Mouse (Mus musculus): ENCODE data around the gene BC005624. TPM values are rescaled to one million over a fixed set of nuclear protein-coding genes. Genes with fewer than 3 reads are reported as not detected.

The BC005624 gene
- polyA plus RNA-seq (2015; fragmentation: Nextera tagmentation; extraction: Ambion mirVana) = 32.1 and 36.0 TPM in 2 replicates

GRCm38 (mm10) chr2:30981790-30982513 lies at the start of gene BC005624, which contains the start of gene Usp20:
BC005624 (minus strand) TSS chr2:30982201.
Usp20 (plus strand) TSS chr2:30982279.

GRCm38 (mm10) chr2:30967352-30968327 lies 14.4 kb downstream of the BC005624 start, which contains the start of gene Tor1a:
Tor1a (minus strand) TSS chr2:30967933.

GRCm38 (mm10) chr2:30952824-30953490 lies 29.0 kb downstream of the BC005624 start, which contains the start of gene Tor1b:
Tor1b (plus strand) TSS chr2:30952959.

DNA sequence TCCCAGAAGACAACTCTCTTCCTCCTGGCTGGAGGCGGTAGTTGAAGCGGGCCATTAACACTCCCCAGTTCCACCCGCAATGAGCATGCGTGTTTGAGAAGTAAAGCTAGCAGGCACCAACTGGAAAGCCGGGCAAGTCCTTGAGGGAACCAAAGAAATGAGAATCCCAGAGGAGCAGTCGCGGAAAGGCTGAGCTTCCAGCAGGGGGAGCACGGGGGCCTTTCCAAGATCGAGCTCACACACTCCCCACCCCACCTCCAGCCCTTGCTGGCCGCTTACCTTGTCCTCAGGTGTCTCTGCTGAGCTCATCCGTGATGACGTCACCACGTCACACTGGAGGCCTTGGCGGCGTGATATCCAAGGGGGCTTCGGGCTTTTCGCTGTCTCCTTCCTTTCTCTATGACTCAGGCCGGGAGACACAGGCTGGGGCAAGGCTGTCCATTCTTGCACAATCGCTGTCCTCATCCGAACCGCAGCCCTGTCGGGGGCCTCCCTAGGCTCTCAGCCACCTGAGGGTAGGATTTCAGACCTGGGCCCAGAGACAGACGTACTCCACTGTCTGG lies 52.4 kb downstream of the BC005624 start, which contains the start of gene Ptges:
Gene Ptges (minus strand): TSS at position 381 of the 563 bp plus-strand sequence.

Other genes starting within 250 kb of the BC005624 start
- 0.52 TPM in 1 of 2 replicates, not detected in the other for gene 1700001O22Rik, start 178.5 kb downstream of the BC005624 start, polyA plus RNA-seq (2015; fragmentation: Nextera tagmentation; extraction: Ambion mirVana)
- 39.2 and 39.4 TPM in 2 replicates for gene Ntmt1, start 174.4 kb downstream of the BC005624 start, polyA plus RNA-seq (2015; fragmentation: Nextera tagmentation; extraction: Ambion mirVana)
- gene Asb6, start 151.9 kb downstream of the BC005624 start, polyA plus RNA-seq (2015; fragmentation: Nextera tagmentation; extraction: Ambion mirVana) = 40.2 and 43.2 TPM in 2 replicates
- gene Prrx2, start 147.2 kb downstream of the BC005624 start, polyA plus RNA-seq (2015; fragmentation: Nextera tagmentation; extraction: Ambion mirVana) = 6.5 and 6.9 TPM in 2 replicates
- 2.4 and 4.0 TPM in 2 replicates for gene Ptges, start 52.3 kb downstream of the BC005624 start, polyA plus RNA-seq (2015; fragmentation: Nextera tagmentation; extraction: Ambion mirVana)
- gene Tor1b, start 29.2 kb downstream of the BC005624 start, polyA plus RNA-seq (2015; fragmentation: Nextera tagmentation; extraction: Ambion mirVana) = 19.0 and 21.5 TPM in 2 replicates
- 46.0 and 50.7 TPM in 2 replicates for gene Tor1a, start 14.3 kb downstream of the BC005624 start, polyA plus RNA-seq (2015; fragmentation: Nextera tagmentation; extraction: Ambion mirVana)
- gene Usp20, start 78 bp upstream of the BC005624 start, polyA plus RNA-seq (2015; fragmentation: Nextera tagmentation; extraction: Ambion mirVana) = 5.4 and 6.4 TPM in 2 replicates
- 10.3 and 14.7 TPM in 2 replicates for gene Fnbp1, start 159.8 kb upstream of the BC005624 start, polyA plus RNA-seq (2015; fragmentation: Nextera tagmentation; extraction: Ambion mirVana)
- 16.5 and 18.1 TPM in 2 replicates for gene Gpr107, start 170.1 kb upstream of the BC005624 start, polyA plus RNA-seq (2015; fragmentation: Nextera tagmentation; extraction: Ambion mirVana)

Measured in spleen, postnatal 0 days (tissue).